Mouse (Mus musculus) gastrocnemius, postnatal 25 days (tissue): ENCODE measurements around the gene Acer3. TPM values are rescaled to one million over a fixed set of nuclear protein-coding genes. Genes with fewer than 3 reads are reported as not detected.

Experiments used
- DNase-seq: peaks from one replicate; pipeline ENCODE4 v3.0.0; 2022
- long read RNA-seq, 2 experiments: library from polyadenylated mRNA; stranded (forward); transcript quantifications; one replicate each; pipeline ENCODE4 v2.0.0; 2021
- total RNA-seq, 2 experiments: library from RNA; stranded (reverse); gene quantifications; 1 replicate in 1 of 2; 2 replicates in 1 of 2; pipeline ENCODE4 v1.2.3; 2021

Acer3 gene
- 1 to 10 TPM; 4.5 to 5.0 TPM for total RNA-seq
- long read RNA-seq, experiment 1, full-length matches to known transcripts, result 2 of 4 reads
- long read RNA-seq, experiment 1, partial matches to known transcripts, result 0 of 4 reads
- long read RNA-seq, experiment 1, other reads (novel, unspliced or antisense), result 2 of 4 reads
- long read RNA-seq, experiment 2, full-length matches to known transcripts, result 2 of 5 reads
- long read RNA-seq, experiment 2, partial matches to known transcripts, result 0 of 5 reads
- long read RNA-seq, experiment 2, other reads (novel, unspliced or antisense), result 3 of 5 reads

GRCm38 (mm10) chr7:98321083-98321482 is at the start of gene Acer3:
Acer3 (minus strand) TSS chr7:98321208.
- DNase-seq, result no peak

- no peak for DNase-seq
Observed at GRCm38 (mm10) chr7:98369762-98370369, 48.9 kb upstream of the Acer3 start.

GRCm38 (mm10) chr7:98361662-98362061 is 40.7 kb upstream of the Acer3 start:
- DNase-seq, result no peak

- peak; percentile 88 for DNase-seq
Observed at GRCm38 (mm10) chr7:98361063-98361652, 40.1 kb upstream of the Acer3 start, which contains the start of gene Tsku. Tsku (minus strand) TSS chr7:98361328.

- no peak for DNase-seq
Observed at GRCm38 (mm10) chr7:98360621-98360990, 39.6 kb upstream of the Acer3 start.

GRCm38 (mm10) chr7:98359951-98360620 is 39.1 kb upstream of the Acer3 start:
- DNase-seq, result peak; percentile 49

- no peak for DNase-seq
Observed at GRCm38 (mm10) chr7:98358016-98358415, 37.0 kb upstream of the Acer3 start.

- DNase-seq, result no peak
Observed at GRCm38 (mm10) chr7:98357324-98357723, 36.3 kb upstream of the Acer3 start.

- DNase-seq, result no peak
Observed at GRCm38 (mm10) chr7:98354921-98355310, 33.9 kb upstream of the Acer3 start.

GRCm38 (mm10) chr7:98354160-98354920 is 33.3 kb upstream of the Acer3 start:
- peak; percentile 38 for DNase-seq

- DNase-seq, result no peak
Observed at GRCm38 (mm10) chr7:98353616-98354015, 32.6 kb upstream of the Acer3 start.

GRCm38 (mm10) chr7:98351523-98351922 is 30.5 kb upstream of the Acer3 start:
- DNase-seq, result no peak

GRCm38 (mm10) chr7:98349821-98350220 is 28.8 kb upstream of the Acer3 start:
- DNase-seq, result no peak

- DNase-seq, result peak; percentile 63
Observed at GRCm38 (mm10) chr7:98349096-98349495, 28.1 kb upstream of the Acer3 start.

- DNase-seq, result no peak
Observed at GRCm38 (mm10) chr7:98348043-98348442, 27.0 kb upstream of the Acer3 start.

GRCm38 (mm10) chr7:98347471-98347870 is 26.5 kb upstream of the Acer3 start:
- no peak for DNase-seq

GRCm38 (mm10) chr7:98345036-98345435 is 24.0 kb upstream of the Acer3 start:
- DNase-seq, result no peak

- no peak for DNase-seq
Observed at GRCm38 (mm10) chr7:98344361-98344760, 23.4 kb upstream of the Acer3 start.

- DNase-seq, result no peak
Observed at GRCm38 (mm10) chr7:98342249-98342648, 21.2 kb upstream of the Acer3 start.

GRCm38 (mm10) chr7:98341475-98341874 is 20.5 kb upstream of the Acer3 start:
- DNase-seq, result peak; percentile 67

- no peak for DNase-seq
Observed at GRCm38 (mm10) chr7:98340343-98340742, 19.3 kb upstream of the Acer3 start.

- DNase-seq, result no peak
Observed at GRCm38 (mm10) chr7:98333987-98334386, 13.0 kb upstream of the Acer3 start.
